Mouse (Mus musculus): ENCODE data around the gene Gm49673.

- TF ChIP-seq CTCF (IDR thresholded peaks at IDR 0.05; ENCODE audit: insufficient read depth, low read length) = no peak
- no peak for TF ChIP-seq POLR2A (IDR thresholded peaks at IDR 0.05; ENCODE audit: borderline replicate concordance, extremely low read depth, low read depth, low read length)
Measured at GRCm38 (mm10) chr17:8171081-8171480, 23.5 kb upstream of the Gm49673 start.

Measured in lung, adult 2 months (tissue).